Mouse (Mus musculus): ENCODE measurements around the gene Snd1. TPM values are rescaled to one million over a fixed set of nuclear protein-coding genes. Genes with fewer than 3 reads are reported as not detected.

The Snd1 gene
- total and polyA plus RNA-seq, 3 experiments = 83.7 to 377 (median 210) TPM

DNA sequence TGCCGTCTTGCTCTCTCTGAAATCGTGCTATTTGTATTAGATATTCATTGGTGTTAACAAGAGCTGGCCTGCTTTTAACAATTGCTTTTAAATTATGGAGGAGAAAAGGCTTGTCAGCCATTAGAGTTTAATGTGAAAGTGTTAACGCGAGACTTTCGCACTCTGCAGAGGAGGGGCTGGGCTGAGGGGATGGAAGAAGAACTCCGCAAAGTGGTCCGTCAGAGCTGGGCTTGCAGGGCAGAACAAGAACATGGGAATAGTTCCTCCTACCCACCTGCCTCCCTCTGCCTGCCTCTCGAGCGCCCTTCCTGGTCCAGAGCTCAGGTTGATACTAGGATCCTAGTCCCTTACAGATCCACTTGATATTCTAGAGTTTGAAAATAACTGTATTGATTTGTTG, 472.3 kb downstream of the Snd1 start:
- dilution Hi-C loops (cut with MboI; ENCODE audit: extremely low pct_ligation_motif_present, extremely low pct_unique_long_range_greater_than_20kb, low sequenced_read_pairs) = no loop called here
- Histone ChIP-seq H3K4me3 (replicated peaks in 1 of 3; ENCODE audit: low read depth in 2 of 3, low read length in 2 of 3, poor library complexity in 1 of 3) (no peak overlapping the region), H3K36me3 (replicated peaks in 1 of 2; ENCODE audit: control insufficient read depth in 1 of 2, insufficient read depth in 1 of 2, low read length in 1 of 2) (no peaks in the 10 kb centered on the region), H3K9me3 (replicated peaks; ENCODE audit: low read length) (no peaks in the 10 kb centered on the region), H3K4me1 (ENCODE audit: control insufficient read depth in 1 of 2, insufficient read depth in 2 of 2) (no peaks in the 10 kb centered on the region), H3K9ac (ENCODE audit: insufficient read depth, low read depth) (no peak overlapping the region), H3K27me3 (replicated peaks) (peaks cover 3% of the 10 kb centered on the region), H3K4me2 (ENCODE audit: insufficient read depth, low read depth, poor library complexity, severe bottlenecking) (no peak overlapping the region), H3K27ac (ENCODE audit: insufficient read depth, low read depth) (no peak overlapping the region), H3K79me2 (replicated peaks; ENCODE audit: control insufficient read depth, extremely low read depth, insufficient read depth, poor library complexity, severe bottlenecking) (no peaks in the 10 kb centered on the region)
- TF ChIP-seq NRF1 (IDR thresholded peaks at IDR 0.05; ENCODE audit: low read depth, low read length) = no peak
- no peak for TF ChIP-seq MYC (IDR thresholded peaks at IDR 0.05; ENCODE audit: low read depth, low read length)
- TF ChIP-seq HCFC1 (IDR thresholded peaks at IDR 0.05; ENCODE audit: low read depth, low read length) = no peak
- TF ChIP-seq ETS1 (conservative IDR thresholded peaks at IDR 0.05; ENCODE audit: low read depth, low read length) = no peak
- TF ChIP-seq CHD1 (IDR thresholded peaks at IDR 0.05; ENCODE audit: low read depth, low read length) = no peak
- TF ChIP-seq MEF2A (IDR thresholded peaks at IDR 0.05; ENCODE audit: borderline replicate concordance, low read depth, low read length) = no peak
- no peak for TF ChIP-seq RAD21 (IDR thresholded peaks at IDR 0.05; ENCODE audit: low read depth, low read length)
- TF ChIP-seq EP300 (IDR thresholded peaks at IDR 0.05; ENCODE audit: low read length) = no peak
- no peak for TF ChIP-seq USF1 (IDR thresholded peaks at IDR 0.05; ENCODE audit: low read depth, low read length)
- no peak for TF ChIP-seq RCOR1 (conservative IDR thresholded peaks at IDR 0.05; ENCODE audit: low read depth, low read length)
- TF ChIP-seq MAX (IDR thresholded peaks at IDR 0.05; ENCODE audit: low read length) = no peak
- no peak for TF ChIP-seq MAZ (IDR thresholded peaks at IDR 0.05; ENCODE audit: low read depth, low read length)
- no peak for TF ChIP-seq SIN3A (IDR thresholded peaks at IDR 0.05; ENCODE audit: low read length)
- TF ChIP-seq E2F4 (IDR thresholded peaks at IDR 0.05; ENCODE audit: insufficient replicate concordance, low read depth, low read length) = no peak
- TF ChIP-seq MXI1 (IDR thresholded peaks at IDR 0.05; ENCODE audit: low read depth, low read length) = no peak
- TF ChIP-seq USF2 (conservative IDR thresholded peaks at IDR 0.05; ENCODE audit: low read depth, low read length) = no peak
- TF ChIP-seq UBTF (IDR thresholded peaks at IDR 0.05; ENCODE audit: low read depth, low read length) = no peak
- TF ChIP-seq CTCF (conservative IDR thresholded peaks at IDR 0.05 in 1 of 2, IDR thresholded peaks at IDR 0.05 in 1 of 2; ENCODE audit: low read depth in 2 of 2, low read length in 2 of 2) = no peak
- in situ Hi-C loops (cut with MboI; ENCODE audit: low pct_ligation_motif_present, low pct_unique_long_range_greater_than_20kb, low sequenced_read_pairs) = loop anchor here (5.0 to 10.0 kb wide), 2 partner anchors 75 to 198 kb away; no protein-coding TSS in a partner anchor
- no peak for DNase-seq (ENCODE audit: extremely low read depth)

GRCm38 (mm10) chr6:28949269-28949668, 474.3 kb downstream of the Snd1 start:
- peak; percentile 58 for DNase-seq (ENCODE audit: extremely low read depth)
- no peak overlapping the region for H3K4me3 ChIP-seq (replicated peaks in 1 of 3; ENCODE audit: low read depth in 2 of 3, low read length in 2 of 3, poor library complexity in 1 of 3)
- no peaks in the 10 kb centered on the region for H3K9me3 ChIP-seq (replicated peaks; ENCODE audit: low read length)
- H3K27ac ChIP-seq (ENCODE audit: insufficient read depth, low read depth) = no peak overlapping the region
- dilution Hi-C loops (cut with MboI; ENCODE audit: extremely low pct_ligation_motif_present, extremely low pct_unique_long_range_greater_than_20kb, low sequenced_read_pairs) = no loop called here
- H3K79me2 ChIP-seq (replicated peaks; ENCODE audit: control insufficient read depth, extremely low read depth, insufficient read depth, poor library complexity, severe bottlenecking) = no peaks in the 10 kb centered on the region
- in situ Hi-C loops (cut with MboI; ENCODE audit: low pct_ligation_motif_present, low pct_unique_long_range_greater_than_20kb, low sequenced_read_pairs) = loop anchor here (5.0 to 10.0 kb wide), 2 partner anchors 73 to 196 kb away; no protein-coding TSS in a partner anchor
- no peak overlapping the region for H3K9ac ChIP-seq (ENCODE audit: insufficient read depth, low read depth)
- H3K4me1 ChIP-seq (ENCODE audit: control insufficient read depth in 1 of 2, insufficient read depth in 2 of 2) = no peaks in the 10 kb centered on the region
- no peaks in the 10 kb centered on the region for H3K36me3 ChIP-seq (replicated peaks in 1 of 2; ENCODE audit: control insufficient read depth in 1 of 2, insufficient read depth in 1 of 2, low read length in 1 of 2)
- no peak overlapping the region for H3K4me2 ChIP-seq (ENCODE audit: insufficient read depth, low read depth, poor library complexity, severe bottlenecking)
- peaks cover 3% of the 10 kb centered on the region for H3K27me3 ChIP-seq (replicated peaks)
- TF ChIP-seq MEF2A (IDR thresholded peaks at IDR 0.05; ENCODE audit: borderline replicate concordance, low read depth, low read length) = no peak
- TF ChIP-seq GABPA (IDR thresholded peaks at IDR 0.05; ENCODE audit: insufficient replicate concordance, low read depth, low read length) = no peak
- no peak for TF ChIP-seq KAT2A (IDR thresholded peaks at IDR 0.05; ENCODE audit: insufficient replicate concordance, low read length)
- TF ChIP-seq ELF1 (IDR thresholded peaks at IDR 0.05; ENCODE audit: low read depth, low read length) = no peak
- no peak for TF ChIP-seq POLR2AphosphoS2 (IDR thresholded peaks at IDR 0.05; ENCODE audit: low read depth, low read length)
- TF ChIP-seq JUN (IDR thresholded peaks at IDR 0.05; ENCODE audit: insufficient read depth, low read depth, low read length) = no peak
- TF ChIP-seq POLR2A (IDR thresholded peaks at IDR 0.05; ENCODE audit: low read depth, low read length) = no peak
- TF ChIP-seq MXI1 (IDR thresholded peaks at IDR 0.05; ENCODE audit: low read depth, low read length) = no peak
- TF ChIP-seq ZNF384 (IDR thresholded peaks at IDR 0.05; ENCODE audit: low read depth, low read length) = no peak
- no peak for TF ChIP-seq IRF4 (IDR thresholded peaks at IDR 0.05; ENCODE audit: low read depth, low read length)
- TF ChIP-seq HCFC1 (IDR thresholded peaks at IDR 0.05; ENCODE audit: low read depth, low read length) = no peak
- peak; percentile 69 to 86 for TF ChIP-seq CTCF (conservative IDR thresholded peaks at IDR 0.05 in 1 of 2, IDR thresholded peaks at IDR 0.05 in 1 of 2; ENCODE audit: low read depth in 2 of 2, low read length in 2 of 2)
- peak; percentile 68 for TF ChIP-seq RAD21 (IDR thresholded peaks at IDR 0.05; ENCODE audit: low read depth, low read length)
- no peak for TF ChIP-seq USF2 (conservative IDR thresholded peaks at IDR 0.05; ENCODE audit: low read depth, low read length)
- TF ChIP-seq JUND (conservative IDR thresholded peaks at IDR 0.05; ENCODE audit: low read depth, low read length) = no peak
- no peak for TF ChIP-seq MYC (IDR thresholded peaks at IDR 0.05; ENCODE audit: low read depth, low read length)
- no peak for TF ChIP-seq CHD2 (IDR thresholded peaks at IDR 0.05; ENCODE audit: low read length)
- no peak for TF ChIP-seq PAX5 (IDR thresholded peaks at IDR 0.05; ENCODE audit: low read length)
- TF ChIP-seq NELFE (IDR thresholded peaks at IDR 0.05; ENCODE audit: low read depth, low read length) = no peak
- peak; percentile 91 for TF ChIP-seq SMC3 (IDR thresholded peaks at IDR 0.05; ENCODE audit: low read depth, low read length)
- TF ChIP-seq ZMIZ1 (IDR thresholded peaks at IDR 0.05; ENCODE audit: low read depth, low read length) = no peak
- no peak for TF ChIP-seq E2F4 (IDR thresholded peaks at IDR 0.05; ENCODE audit: insufficient replicate concordance, low read depth, low read length)
- no peak for TF ChIP-seq USF1 (IDR thresholded peaks at IDR 0.05; ENCODE audit: low read depth, low read length)
- no peak for TF ChIP-seq UBTF (IDR thresholded peaks at IDR 0.05; ENCODE audit: low read depth, low read length)
- TF ChIP-seq EP300 (IDR thresholded peaks at IDR 0.05; ENCODE audit: low read length) = no peak
